Mouse (Mus musculus) gastrocnemius, adult 18-20 months (tissue): ENCODE measurements at regions not wholly inside any gene's neighbourhood (a gene's known extent, or its start where the extent isn't known, plus 50 kb on each side); places are given as distances from the start of the nearest gene placed in this dataset.

Experiments
- DNase-seq: peaks from one replicate; pipeline ENCODE4 v3.0.0; 2021; ENCODE audit warnings: low spot score

DNA sequence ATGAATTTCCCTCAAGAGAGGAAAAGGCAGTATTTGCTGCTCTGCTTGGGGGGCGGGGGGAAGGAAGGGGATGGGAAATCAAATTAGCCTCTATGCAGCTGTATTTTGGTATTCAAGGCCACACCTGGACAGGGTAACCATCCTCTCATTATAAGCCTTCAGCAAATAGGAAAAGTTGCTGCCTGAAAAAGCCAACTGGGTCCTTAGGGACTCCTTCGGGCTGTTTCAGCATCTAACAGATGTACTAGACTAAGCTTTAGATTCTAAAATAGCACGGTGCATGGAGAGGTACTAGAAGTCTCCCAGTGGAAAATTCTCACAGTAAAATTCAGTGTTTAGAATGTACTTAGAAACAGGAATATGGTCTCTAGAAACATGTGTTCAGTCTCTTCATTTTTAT is 183.1 kb downstream of the Gm13691 start:
- no peak for DNase-seq

DNA sequence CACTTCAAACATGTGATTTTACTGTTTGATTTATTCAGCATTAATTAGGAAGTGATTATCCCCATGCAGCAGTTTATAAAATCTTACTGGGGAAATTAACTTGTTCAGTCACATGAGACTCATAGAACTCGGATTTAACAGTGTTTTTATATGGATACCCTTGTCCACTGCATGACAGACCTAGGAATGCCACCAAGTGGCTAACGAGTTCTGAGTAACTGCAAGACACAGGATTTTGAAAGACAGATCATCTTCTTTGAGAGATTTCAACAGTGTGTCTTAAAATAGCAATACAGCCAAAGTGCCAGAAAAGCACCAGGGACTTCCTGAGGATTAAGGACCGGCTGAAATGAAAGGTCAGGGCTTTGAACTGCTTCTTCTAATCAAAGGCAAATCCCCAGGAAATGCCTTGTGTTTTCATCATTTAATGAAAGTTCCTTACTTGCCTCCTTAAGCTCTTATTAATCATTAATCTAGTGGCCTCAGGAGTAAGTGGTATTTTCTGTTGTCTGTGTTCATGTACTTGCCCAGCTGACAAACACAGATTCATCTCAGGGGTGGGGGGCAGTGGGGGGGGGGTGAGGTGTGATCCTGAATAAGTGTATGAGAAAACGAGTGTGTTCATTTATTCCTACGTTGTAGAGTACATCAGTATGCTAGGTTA is 193.4 kb downstream of the Gm13691 start:
- peak; percentile 16 for DNase-seq

GRCm38 (mm10) chr2:84184288-84185015 is 194.1 kb downstream of the Gm13691 start:
- peak; percentile 6 for DNase-seq

GRCm38 (mm10) chr2:84185016-84185330 is 194.6 kb downstream of the Gm13691 start:
- DNase-seq, result no peak

DNA sequence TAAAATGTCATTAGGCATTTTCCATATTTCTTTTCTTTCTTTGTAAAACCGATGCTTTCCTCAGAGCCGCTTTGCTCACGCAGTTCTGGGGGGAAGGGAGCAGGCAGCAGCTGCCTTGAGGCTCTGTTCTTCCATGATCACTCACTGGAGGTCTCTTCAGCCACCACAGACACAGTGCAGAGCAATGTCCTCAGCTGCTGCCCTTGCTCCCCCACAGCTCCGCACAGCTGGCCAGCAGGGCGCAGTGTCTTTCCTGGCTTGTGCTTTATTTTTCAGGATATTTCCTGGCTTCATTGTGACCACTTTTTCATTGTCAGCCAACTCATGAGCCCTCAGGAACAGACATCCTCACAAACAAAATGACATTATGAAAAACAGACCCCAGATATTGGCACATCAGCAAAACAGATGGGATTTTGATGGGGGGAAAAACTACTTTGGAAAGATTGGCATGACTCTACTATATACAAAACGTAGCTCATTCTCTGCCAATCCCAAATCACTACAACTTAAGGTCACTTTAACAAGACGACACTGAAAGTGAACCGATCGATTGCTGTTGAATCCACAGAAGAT is 195.9 kb downstream of the Gm13691 start:
- DNase-seq, result peak; percentile 36

DNA sequence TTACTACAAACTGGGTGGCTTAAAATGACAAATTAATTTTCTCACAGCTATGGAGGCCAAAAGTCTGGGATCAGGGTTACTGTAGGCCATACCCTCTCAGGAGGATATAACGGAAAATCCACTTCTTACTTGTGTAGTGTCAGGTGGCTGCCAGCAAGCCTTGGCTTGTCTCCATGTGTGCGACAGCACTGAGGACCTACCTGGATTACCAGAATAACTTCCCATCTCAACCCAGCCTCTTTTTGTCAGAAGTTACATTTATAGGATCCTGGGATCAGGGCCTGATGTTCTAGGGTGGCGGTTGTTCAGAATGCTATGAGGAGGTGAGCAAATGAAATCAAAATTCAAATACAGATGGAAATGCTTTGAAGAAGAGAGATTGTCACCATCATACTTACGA is 197.1 kb downstream of the Gm13691 start:
- DNase-seq, result no peak

GRCm38 (mm10) chr2:84189302-84189701 is 198.9 kb downstream of the Gm13691 start:
- no peak for DNase-seq

DNA sequence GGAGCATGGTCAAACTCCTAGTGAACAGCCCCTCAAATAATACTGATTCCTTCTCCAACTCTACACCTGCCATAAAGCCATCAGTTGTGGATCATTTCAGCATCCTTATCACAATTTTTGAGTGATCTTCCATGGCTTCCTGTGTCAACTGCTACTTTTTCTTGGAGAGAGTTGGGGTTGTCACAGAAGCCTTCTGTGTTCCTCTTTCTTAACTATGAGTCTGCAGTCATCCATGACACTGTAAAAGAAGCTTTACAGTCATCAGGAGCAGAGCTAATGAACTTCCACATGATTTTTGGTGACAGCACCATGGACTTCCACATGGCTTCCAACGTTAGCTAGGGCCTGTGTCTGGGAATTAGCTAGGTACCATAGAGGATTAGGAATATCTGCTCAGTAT is 208.1 kb downstream of the Calcrl start:
- no peak for DNase-seq

GRCm38 (mm10) chr2:84222049-84222448 is 203.2 kb downstream of the Calcrl start:
- DNase-seq, result no peak

GRCm38 (mm10) chr2:84229777-84230176 is 195.4 kb downstream of the Calcrl start:
- peak; percentile 23 for DNase-seq

GRCm38 (mm10) chr2:84235641-84236040 is 189.6 kb downstream of the Calcrl start:
- DNase-seq, result no peak

DNA sequence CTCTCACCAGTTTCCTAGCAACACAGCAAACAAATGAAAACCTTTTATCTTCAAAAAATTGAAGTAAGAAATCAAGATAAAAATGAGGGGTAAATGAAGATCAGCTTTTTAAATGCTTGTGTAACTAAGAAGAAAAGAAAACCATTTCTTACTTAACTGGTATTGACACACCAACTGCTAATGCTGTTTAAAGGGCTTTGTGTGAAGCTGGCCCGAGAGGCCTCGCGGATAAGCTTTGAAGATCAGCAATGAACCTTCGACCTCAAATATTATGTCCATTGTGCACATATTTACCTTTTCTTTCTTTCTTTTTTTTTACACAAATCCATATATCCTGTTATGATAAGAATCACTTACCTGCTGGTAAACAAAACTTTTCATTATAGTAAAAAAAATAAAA is 184.0 kb downstream of the Calcrl start:
- no peak for DNase-seq

DNA sequence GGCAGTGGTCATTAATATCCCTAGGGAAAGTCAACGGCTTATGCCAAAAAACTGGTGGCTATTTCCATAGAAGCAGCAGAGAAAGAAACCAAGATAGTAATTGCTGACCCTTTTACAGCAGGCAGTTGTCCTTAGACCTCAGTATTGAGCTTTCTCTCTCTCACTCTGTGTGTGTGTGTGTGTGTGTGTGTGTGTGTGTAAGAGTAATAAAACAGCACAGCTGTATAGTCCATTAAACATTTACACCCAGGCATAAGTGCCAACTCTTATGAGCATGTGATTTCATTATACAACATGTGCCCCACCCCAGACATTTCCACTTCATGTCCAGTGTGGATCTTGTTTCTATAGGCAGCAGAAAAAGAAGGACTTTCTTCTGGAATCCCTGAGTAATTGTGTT is 183.2 kb downstream of the Calcrl start:
- no peak for DNase-seq

GRCm38 (mm10) chr2:84245900-84246299 is 179.3 kb downstream of the Calcrl start:
- DNase-seq, result no peak

- DNase-seq, result no peak
Measured at GRCm38 (mm10) chr2:84246562-84246961, 178.6 kb downstream of the Calcrl start.

GRCm38 (mm10) chr2:84248169-84248568 is 177.0 kb downstream of the Calcrl start:
- DNase-seq, result no peak

DNA sequence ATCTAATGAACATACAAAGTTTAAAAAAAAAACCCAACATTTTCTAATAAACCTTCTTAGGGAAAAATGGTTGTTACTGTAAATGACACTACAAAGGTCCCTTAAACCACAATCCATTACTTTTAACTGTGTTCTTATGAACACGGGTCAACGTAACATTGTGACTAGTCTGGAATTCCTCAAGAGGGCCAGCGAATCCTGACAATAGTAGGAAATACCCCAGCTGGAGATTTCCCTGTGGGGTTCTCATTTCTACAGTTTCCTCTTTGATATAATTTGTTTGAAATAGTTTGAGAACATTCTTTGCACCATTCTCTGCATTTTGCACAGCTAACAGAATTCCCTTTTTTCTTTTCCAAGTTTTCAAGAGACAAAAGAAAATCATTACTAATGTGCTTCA is 175.3 kb downstream of the Calcrl start:
- DNase-seq, result no peak

DNA sequence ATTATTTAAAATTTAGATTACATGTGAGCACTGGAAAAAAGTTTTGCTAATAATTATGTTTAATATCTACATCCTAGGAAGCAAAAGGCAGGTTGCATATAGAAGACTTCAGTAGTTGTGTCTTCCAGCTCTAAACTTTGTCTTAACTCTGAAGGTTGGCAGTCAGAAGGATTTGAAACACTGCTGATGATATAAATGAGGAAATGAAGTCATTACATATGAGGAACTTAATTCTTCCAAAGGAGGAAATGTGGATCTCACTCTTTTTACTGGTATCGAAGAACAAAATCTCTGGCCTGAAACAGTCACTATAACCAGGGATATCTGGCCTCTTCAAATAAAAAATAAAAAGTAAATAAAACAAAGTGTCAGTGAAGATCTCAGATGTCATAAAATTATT is 173.1 kb downstream of the Calcrl start:
- DNase-seq, result no peak

- no peak for DNase-seq
Measured at GRCm38 (mm10) chr2:84258339-84259006, 166.7 kb downstream of the Calcrl start.

GRCm38 (mm10) chr2:84259222-84259621 is 166.0 kb downstream of the Calcrl start:
- DNase-seq, result no peak

- DNase-seq, result no peak
Measured at GRCm38 (mm10) chr2:84260701-84261100, 164.5 kb downstream of the Calcrl start.

DNA sequence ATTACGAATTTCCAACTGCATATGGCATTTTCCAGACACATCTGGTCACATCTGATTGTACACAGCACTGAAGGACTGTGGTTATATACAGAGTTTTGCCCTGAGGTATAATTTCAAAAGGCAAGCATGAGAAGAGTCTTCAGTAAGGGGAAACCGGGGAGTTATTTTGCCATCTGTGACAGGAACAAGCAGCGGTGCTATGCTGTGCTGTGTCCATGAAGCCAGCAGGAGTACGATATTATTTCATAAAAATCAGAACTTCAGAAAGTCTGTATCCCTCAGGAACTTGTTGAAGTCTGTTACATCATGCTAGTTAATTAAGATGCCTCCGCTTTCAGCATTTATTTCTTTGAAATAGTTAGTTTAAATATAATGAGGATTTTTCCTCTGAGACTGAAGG is 163.7 kb downstream of the Calcrl start:
- DNase-seq, result no peak

DNA sequence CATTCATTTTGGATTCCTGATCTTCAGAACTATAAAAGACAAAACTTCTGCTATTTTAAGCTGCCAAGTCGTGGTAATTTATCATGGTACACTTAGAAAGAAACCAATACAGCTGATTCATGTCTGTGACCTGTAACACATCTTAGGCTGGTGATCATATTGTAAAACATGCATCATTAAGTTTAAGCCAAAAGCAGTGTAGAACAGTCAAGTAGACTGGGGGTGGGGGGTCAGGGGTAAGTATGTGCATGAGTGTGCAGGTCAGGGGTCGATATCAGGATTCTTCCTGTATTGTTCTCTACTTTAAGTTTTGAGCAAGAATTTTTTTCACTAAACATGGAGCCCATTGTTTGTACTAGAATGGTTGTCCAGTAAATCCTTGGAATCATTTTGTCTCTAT is 160.7 kb downstream of the Calcrl start:
- DNase-seq, result no peak
